Mouse (Mus musculus) midbrain, embryonic 10.5 days (tissue): ENCODE results near the gene Gm13290. TPM values are rescaled to one million over a fixed set of nuclear protein-coding genes. Genes with fewer than 3 reads are reported as not detected.
"Not testable (repeated sequence)": the region's sequence is repeated elsewhere in the genome, so short reads cannot be mapped to it uniquely, and the experiment has no call there.

ENCODE experiments used
- DNase-seq: peaks from one replicate; pipeline ENCODE4 v3.0.0-alpha.2; 2017; ENCODE audit warnings: low spot score
- H3K27ac ChIP-seq: fragments of 300-500 bp; sonication (generic); replicated peaks from 2 replicates; pipeline ENCODE4 v1.5.1; 2016; ENCODE audit warnings: mild to moderate bottlenecking
- H3K27me3 ChIP-seq: fragments of 300-500 bp; sonication (generic); 2 replicates; pipeline ENCODE4 v1.6.1; 2016; ENCODE audit warnings: low read depth, mild to moderate bottlenecking; ENCODE audit not compliant: poor library complexity, severe bottlenecking
- H3K36me3 ChIP-seq: fragments of 300-500 bp; sonication (generic); 2 replicates; pipeline ENCODE4 v1.6.1; 2016; ENCODE audit warnings: mild to moderate bottlenecking, moderate library complexity
- H3K4me1 ChIP-seq: fragments of 300-500 bp; sonication (generic); 2 replicates; pipeline ENCODE4 v1.6.1; 2016
- H3K4me3 ChIP-seq: fragments of 300-500 bp; sonication (generic); 2 replicates; pipeline ENCODE4 v1.5.1; 2016; ENCODE audit warnings: mild to moderate bottlenecking, moderate library complexity
- H3K9me3 ChIP-seq: fragments of 300-500 bp; sonication (generic); replicated peaks from 2 replicates; pipeline ENCODE4 v1.6.1; 2016; ENCODE audit warnings: mild to moderate bottlenecking
- WGBS: fragments of 180-500 bp; shearing (Covaris S2); methylation state at CpG from one replicate; pipeline ENCODE4 v1.1.7; 2016; 5-methylcytosine and 5-hydroxymethylcytosine counted together
- polyA plus RNA-seq: library from polyadenylated mRNA; unstranded; fragments of >200 nt; fragmentation: Nextera tagmentation; extraction: Ambion mirVana; gene quantifications from 2 replicates; pipeline ENCODE4 v1.2.1, GENCODE M21; 2016

The Gm13290 gene
- polyA plus RNA-seq: 0.29 TPM in 1 of 2 replicates, not detected in the other

- H3K27ac ChIP-seq, H3K36me3 ChIP-seq, H3K9me3 ChIP-seq, H3K4me3 ChIP-seq, H3K27me3 ChIP-seq, H3K4me1 ChIP-seq, DNase-seq: not testable (repeated sequence)
- no CpG with 5 or more reads among the region's 32 CpGs for WGBS
These were observed at the start of gene Gm13290 for GRCm38 (mm10) chr4:88773534-88773933. Gm13290 (plus strand) TSS chr4:88773834.

- Histone ChIP-seq H3K4me1 (peaks cover 4% of the 10 kb centered on the region; the same call in 1 of the 2 replicates), H3K9me3 (no peaks in the 10 kb centered on the region), H3K36me3 (no peaks in the 10 kb centered on the region), H3K27me3 (no peaks in the 10 kb centered on the region), H3K27ac (no peak overlapping the region), H3K4me3 (no peak overlapping the region)
- WGBS: 87% methylated on average over 6 of the region's 6 CpGs
- DNase-seq: no peak
These were observed 46.9 kb upstream of the Gm13290 start for GRCm38 (mm10) chr4:88726727-88727126.

- DNase-seq: no peak
- Histone ChIP-seq H3K36me3 (no peaks in the 10 kb centered on the region), H3K27ac (no peak overlapping the region), H3K4me3 (no peak overlapping the region), H3K9me3 (no peaks in the 10 kb centered on the region), H3K4me1 (peaks cover 4% of the 10 kb centered on the region; the same call in 1 of the 2 replicates), H3K27me3 (no peaks in the 10 kb centered on the region)
- 3% methylated on average over 1 of the region's 1 CpGs for WGBS
These were observed 46.3 kb upstream of the Gm13290 start for GRCm38 (mm10) chr4:88727324-88727723.

GRCm38 (mm10) chr4:88738480-88738879 lies 35.2 kb upstream of the Gm13290 start:
- 5% methylated on average over 2 of the region's 2 CpGs for WGBS
- H3K36me3 ChIP-seq: no peaks in the 10 kb centered on the region
- no peaks in the 10 kb centered on the region for H3K27me3 ChIP-seq
- H3K27ac ChIP-seq: no peak overlapping the region
- no peak overlapping the region for H3K4me3 ChIP-seq
- DNase-seq: peak; percentile 74
- no peaks in the 10 kb centered on the region for H3K9me3 ChIP-seq
- no peaks in the 10 kb centered on the region for H3K4me1 ChIP-seq

- no peaks in the 10 kb centered on the region for H3K9me3 ChIP-seq
- no peak for DNase-seq
- H3K36me3 ChIP-seq: no peaks in the 10 kb centered on the region
- WGBS: 89% methylated on average over 6 of the region's 6 CpGs
- no peak overlapping the region for H3K27ac ChIP-seq
- no peaks in the 10 kb centered on the region for H3K4me1 ChIP-seq
- H3K4me3 ChIP-seq: no peak overlapping the region
- H3K27me3 ChIP-seq: no peaks in the 10 kb centered on the region
These were observed 34.6 kb upstream of the Gm13290 start for GRCm38 (mm10) chr4:88739036-88739435.

- Histone ChIP-seq H3K4me3 (no peak overlapping the region), H3K27me3 (no peaks in the 10 kb centered on the region), H3K27ac (no peak overlapping the region), H3K4me1 (peaks cover 8% of the 10 kb centered on the region), H3K9me3 (no peaks in the 10 kb centered on the region), H3K36me3 (no peaks in the 10 kb centered on the region)
- no peak for DNase-seq
- WGBS: 90% methylated on average over 4 of the region's 4 CpGs
These were observed 32.2 kb upstream of the Gm13290 start for GRCm38 (mm10) chr4:88741426-88741825.

GRCm38 (mm10) chr4:88742771-88743371 lies 30.8 kb upstream of the Gm13290 start:
- H3K27me3 ChIP-seq: no peaks in the 10 kb centered on the region
- WGBS: 82% methylated on average over 7 of the region's 7 CpGs
- no peak overlapping the region for H3K4me3 ChIP-seq
- H3K36me3 ChIP-seq: no peaks in the 10 kb centered on the region
- peaks cover 8% of the 10 kb centered on the region for H3K4me1 ChIP-seq
- H3K9me3 ChIP-seq: no peaks in the 10 kb centered on the region
- no peak for DNase-seq
- no peak overlapping the region for H3K27ac ChIP-seq

GRCm38 (mm10) chr4:88744207-88744606 lies 29.4 kb upstream of the Gm13290 start:
- H3K4me3 ChIP-seq: no peak overlapping the region
- no peaks in the 10 kb centered on the region for H3K27me3 ChIP-seq
- H3K9me3 ChIP-seq: no peaks in the 10 kb centered on the region
- no peak for DNase-seq
- H3K27ac ChIP-seq: no peak overlapping the region
- no peaks in the 10 kb centered on the region for H3K36me3 ChIP-seq
- peaks cover 8% of the 10 kb centered on the region for H3K4me1 ChIP-seq
- 85% methylated on average over 3 of the region's 3 CpGs for WGBS

- no peak overlapping the region for H3K4me3 ChIP-seq
- H3K4me1 ChIP-seq: peaks cover 8% of the 10 kb centered on the region
- no peaks in the 10 kb centered on the region for H3K9me3 ChIP-seq
- H3K27ac ChIP-seq: no peak overlapping the region
- H3K36me3 ChIP-seq: no peaks in the 10 kb centered on the region
- WGBS: 68% methylated on average over 6 of the region's 6 CpGs
- H3K27me3 ChIP-seq: no peaks in the 10 kb centered on the region
- no peak for DNase-seq
These were observed 23.7 kb upstream of the Gm13290 start for GRCm38 (mm10) chr4:88749926-88750325.

GRCm38 (mm10) chr4:88754818-88755340 lies 18.8 kb upstream of the Gm13290 start, which contains the start of gene Gm13271:
Gm13271 (plus strand) TSS chr4:88754868.
- not testable (repeated sequence) for H3K27ac ChIP-seq, H3K36me3 ChIP-seq, DNase-seq, H3K27me3 ChIP-seq, H3K4me3 ChIP-seq, H3K9me3 ChIP-seq
- peaks cover 11% of the 10 kb centered on the region for H3K4me1 ChIP-seq
- 70% methylated on average over 15 of the region's 15 CpGs for WGBS

- WGBS: 13% methylated on average over 29 of the region's 31 CpGs
- Histone ChIP-seq H3K4me3 (peak overlapping the region; percentile 63), H3K27ac (peak overlapping the region; percentile 86), H3K4me1 (peaks cover 13% of the 10 kb centered on the region)
- not testable (repeated sequence) for H3K27me3 ChIP-seq, H3K36me3 ChIP-seq, H3K9me3 ChIP-seq
- DNase-seq: peak; percentile 50
These were observed 16.8 kb upstream of the Gm13290 start for GRCm38 (mm10) chr4:88756581-88757513.

GRCm38 (mm10) chr4:88757628-88758031 lies 16.0 kb upstream of the Gm13290 start:
- Histone ChIP-seq H3K4me1 (peaks cover 14% of the 10 kb centered on the region), H3K4me3 (peak overlapping the region; percentile 63), H3K27ac (peak overlapping the region; percentile 86)
- not testable (repeated sequence) for H3K27me3 ChIP-seq, H3K36me3 ChIP-seq, H3K9me3 ChIP-seq
- WGBS: under 1% methylated on average over 21 of the region's 21 CpGs
- peak; percentile 87 for DNase-seq

- DNase-seq, H3K27ac ChIP-seq, H3K4me3 ChIP-seq, H3K27me3 ChIP-seq, H3K36me3 ChIP-seq, H3K9me3 ChIP-seq: not testable (repeated sequence)
- 91% methylated on average over 9 of the region's 9 CpGs for WGBS
- H3K4me1 ChIP-seq: peaks cover 17% of the 10 kb centered on the region
These were observed 14.9 kb upstream of the Gm13290 start for GRCm38 (mm10) chr4:88758751-88759150.
